Mouse (Mus musculus) adrenal gland, adult 18-20 months (tissue): ENCODE data around the gene Sptlc3. TPM values are rescaled to one million over a fixed set of nuclear protein-coding genes. Genes with fewer than 3 reads are reported as not detected.

Experiments
- DNase-seq, 2 experiments: peaks; one replicate each; pipeline ENCODE4 v3.0.0; 2021 to 2022; ENCODE audit warnings: low spot score in 2 of 2
- long read RNA-seq, 2 experiments: library from polyadenylated mRNA; stranded (forward); transcript quantifications; one replicate each; pipeline ENCODE4 v2.0.0; 2021
- total RNA-seq, 2 experiments: library from RNA; stranded (reverse); gene quantifications; 1 replicate in 1 of 2; 2 replicates in 1 of 2; pipeline ENCODE4 v1.2.3; 2021

Sptlc3 gene
- not detected for total RNA-seq
- long read RNA-seq, experiment 1: 0 reads
- long read RNA-seq, experiment 2: 0 reads

GRCm38 (mm10) chr2:139493836-139494235, at the start of gene Sptlc3:
Sptlc3 (plus strand) TSS chr2:139493913.
- DNase-seq: no peak

- DNase-seq: no peak
These were observed 26.0 kb upstream of the Sptlc3 start for GRCm38 (mm10) chr2:139467726-139468125.

GRCm38 (mm10) chr2:139488708-139489107, 5.0 kb upstream of the Sptlc3 start:
- DNase-seq: no peak

GRCm38 (mm10) chr2:139494629-139495028, 916 bp downstream of the Sptlc3 start:
- DNase-seq: no peak

GRCm38 (mm10) chr2:139561966-139562505, 68.3 kb downstream of the Sptlc3 start:
- no peak for DNase-seq

GRCm38 (mm10) chr2:139579280-139579679, 85.6 kb downstream of the Sptlc3 start:
- DNase-seq: no peak

GRCm38 (mm10) chr2:139582766-139583165, 89.1 kb downstream of the Sptlc3 start:
- no peak for DNase-seq

GRCm38 (mm10) chr2:139587660-139588200, 94.0 kb downstream of the Sptlc3 start:
- DNase-seq: no peak

GRCm38 (mm10) chr2:139589905-139590304, 96.2 kb downstream of the Sptlc3 start:
- DNase-seq: peak; percentile 43 to 53

GRCm38 (mm10) chr2:139590888-139591698, 97.4 kb downstream of the Sptlc3 start:
- DNase-seq: peak in 1 of 2 experiments; percentile 18

- peak in 1 of 2 experiments; percentile 3 for DNase-seq
These were observed 98.4 kb downstream of the Sptlc3 start for GRCm38 (mm10) chr2:139592109-139592508.

- DNase-seq: no peak
These were observed 103.5 kb downstream of the Sptlc3 start for GRCm38 (mm10) chr2:139597229-139597628.

GRCm38 (mm10) chr2:139601543-139602194, 108.0 kb downstream of the Sptlc3 start:
- no peak for DNase-seq

- DNase-seq: no peak
These were observed 114.5 kb downstream of the Sptlc3 start for GRCm38 (mm10) chr2:139608167-139608566.

- DNase-seq: no peak
These were observed 115.1 kb downstream of the Sptlc3 start for GRCm38 (mm10) chr2:139608810-139609209.

GRCm38 (mm10) chr2:139609231-139609630, 115.5 kb downstream of the Sptlc3 start:
- DNase-seq: no peak

GRCm38 (mm10) chr2:139609662-139610291, 116.1 kb downstream of the Sptlc3 start:
- no peak for DNase-seq

- no peak for DNase-seq
These were observed 118.8 kb downstream of the Sptlc3 start for GRCm38 (mm10) chr2:139612410-139613107.

GRCm38 (mm10) chr2:139626496-139626895, 132.8 kb downstream of the Sptlc3 start:
- DNase-seq: no peak

- no peak for DNase-seq
These were observed 135.0 kb downstream of the Sptlc3 start for GRCm38 (mm10) chr2:139628731-139629130.

GRCm38 (mm10) chr2:139629653-139630052, 135.9 kb downstream of the Sptlc3 start:
- DNase-seq: no peak
